ENCODE assay signal across 8 mouse cellular contexts in genomic region chr4:156203413-156204131, GRCm38 (mm10). TPM values are rescaled to one million over a fixed set of nuclear protein-coding genes. Genes with fewer than 3 reads are reported as not detected.
DNase-seq lines count a peak whose midpoint lies in the region; ATAC-seq and TF ChIP-seq lines count a peak whose summit lies in the region.

No protein-coding gene starts in this region.

- H3K4me2 ChIP-seq in lung, embryonic 14.5 days: peak overlapping the region; percentile 96
- peak overlapping the region; percentile 97 for H3K4me2 ChIP-seq in heart, embryonic 14.5 days (ENCODE audit: low read length)
- peak overlapping the region; percentile 95 for H3K4me2 ChIP-seq in limb, embryonic 13.5 days (replicated peaks)
- H3K4me2 ChIP-seq in neural tube, embryonic 12.5 days (replicated peaks): peak overlapping the region; percentile 96

- peak overlapping the region; percentile 69 for H3K27ac ChIP-seq in lung, embryonic 14.5 days (ENCODE audit: low read depth)
- peak overlapping the region; percentile 54 to 84 for H3K27ac ChIP-seq in heart, embryonic 14.5 days (replicated peaks in 1 of 2; ENCODE audit: control insufficient read depth in 1 of 2, insufficient read depth in 1 of 2, low read depth in 2 of 2, low read length in 2 of 2)
- no peak overlapping the region; the same call in 1 of the 2 replicates for H3K27ac ChIP-seq in limb, embryonic 13.5 days
- no peak overlapping the region for H3K27ac ChIP-seq in neural tube, embryonic 12.5 days

- peak; percentile 57 for ATAC-seq in lung, embryonic 14.5 days (ENCODE audit: insufficient read depth)
- 0 out of 2 replicates have a peak, but pooled peaks have one; percentile 11 for ATAC-seq in heart, embryonic 14.5 days (ENCODE audit: insufficient number of reproducible peaks, insufficient read depth, low FRiP score, low read depth)
- ATAC-seq in limb, embryonic 13.5 days (ENCODE audit: low FRiP score, low read depth): peak; percentile 25
- peak; percentile 26 for ATAC-seq in neural tube, embryonic 12.5 days (ENCODE audit: low FRiP score, low read depth)

- H3K4me1 ChIP-seq in lung, embryonic 14.5 days (ENCODE audit: insufficient read depth): no peaks in the 10 kb centered on the region; the same call in 1 of the 2 replicates
- peaks cover 2 to 13% of the 10 kb centered on the region in 2 experiments; a peak in 3 of 4 replicates for H3K4me1 ChIP-seq in heart, embryonic 14.5 days (ENCODE audit: control insufficient read depth in 2 of 2, insufficient read depth in 2 of 2, low read length in 2 of 2)
- peaks cover 18% of the 10 kb centered on the region for H3K4me1 ChIP-seq in limb, embryonic 13.5 days
- H3K4me1 ChIP-seq in neural tube, embryonic 12.5 days: peaks cover 25% of the 10 kb centered on the region

- H3K4me3 ChIP-seq in lung, embryonic 14.5 days (ENCODE audit: low read depth, low read length): peak overlapping the region; percentile 56
- H3K4me3 ChIP-seq in heart, embryonic 14.5 days (ENCODE audit: control insufficient read depth in 1 of 2, insufficient read depth in 1 of 2, low read depth in 1 of 2, low read length in 2 of 2): peak overlapping the region; percentile 46 to 69
- peak overlapping the region; percentile 55 for H3K4me3 ChIP-seq in limb, embryonic 13.5 days
- peak overlapping the region; percentile 62 for H3K4me3 ChIP-seq in neural tube, embryonic 12.5 days

- H3K27me3 ChIP-seq in lung, embryonic 14.5 days (ENCODE audit: insufficient read depth, low read length): peaks cover 23% of the 10 kb centered on the region
- H3K27me3 ChIP-seq in heart, embryonic 14.5 days (ENCODE audit: control insufficient read depth, insufficient read depth, low read length): peaks cover 6% of the 10 kb centered on the region; the same call in 1 of the 2 replicates
- peaks cover 39% of the 10 kb centered on the region for H3K27me3 ChIP-seq in limb, embryonic 13.5 days
- peaks cover 4% of the 10 kb centered on the region for H3K27me3 ChIP-seq in neural tube, embryonic 12.5 days (replicated peaks)

- H3K9me3 ChIP-seq in lung, embryonic 14.5 days (ENCODE audit: low read depth, low read length): no peaks in the 10 kb centered on the region
- no peaks in the 10 kb centered on the region for H3K9me3 ChIP-seq in heart, embryonic 14.5 days (ENCODE audit: control insufficient read depth, low read length)
- no peaks in the 10 kb centered on the region for H3K9me3 ChIP-seq in limb, embryonic 13.5 days
- no peaks in the 10 kb centered on the region for H3K9me3 ChIP-seq in neural tube, embryonic 12.5 days

- peak overlapping the region; percentile 62 for H3K9ac ChIP-seq in lung, embryonic 14.5 days
- peak overlapping the region; percentile 82 for H3K9ac ChIP-seq in heart, embryonic 14.5 days (ENCODE audit: low read length)
- H3K9ac ChIP-seq in limb, embryonic 13.5 days: peak overlapping the region; percentile 71
- H3K9ac ChIP-seq in neural tube, embryonic 12.5 days: peak overlapping the region; percentile 73

- DNase-seq in lung, embryonic 14.5 days: peak; percentile 65
- DNase-seq in lung, postnatal 25 days (ENCODE audit: low spot score): no peak
- peak; percentile 52 for DNase-seq in cerebellum, adult 9-11 months
- no peak for DNase-seq in layer of hippocampus, postnatal 25 days (ENCODE audit: extremely low spot score in 1 of 2, low spot score in 1 of 2)
- no peak for DNase-seq in urinary bladder, postnatal 10 days (ENCODE audit: low spot score)

- H3K36me3 ChIP-seq in lung, embryonic 14.5 days (ENCODE audit: insufficient read depth): no peaks in the 10 kb centered on the region
- no peaks in the 10 kb centered on the region for H3K36me3 ChIP-seq in heart, embryonic 14.5 days (ENCODE audit: control insufficient read depth, insufficient read depth, low read length)
- no peaks in the 10 kb centered on the region for H3K36me3 ChIP-seq in limb, embryonic 13.5 days
- 0 out of 2 replicates have a peak, but pooled peaks cover 3% of the 10 kb centered on the region for H3K36me3 ChIP-seq in neural tube, embryonic 12.5 days

- no peak for TF ChIP-seq CTCF in lung, embryonic 14.5 days (IDR thresholded peaks at IDR 0.05; ENCODE audit: low read depth)

- WGBS in lung, embryonic 14.5 days: under 1% methylated on average over 49 of the region's 49 CpGs
- under 1% methylated on average over 49 of the region's 49 CpGs for WGBS in heart, embryonic 14.5 days
- under 1% methylated on average over 49 of the region's 49 CpGs for WGBS in limb, embryonic 13.5 days
- WGBS in neural tube, embryonic 12.5 days: under 1% methylated on average over 49 of the region's 49 CpGs

RNA-seq across cellular contexts. Expression of gene AW011738, which starts 0.5 kb away (rescaled TPM):
- polyA plus RNA-seq in lung, embryonic 14.5 days (2014; fragmentation: Nextera tagmentation; extraction: Ambion mirVana): 0.72 and 0.81 TPM in 2 replicates
- polyA plus RNA-seq in heart, embryonic 14.5 days (2014; fragmentation: Nextera tagmentation; extraction: Ambion mirVana): 0.84 and 1.4 TPM in 2 replicates
- polyA plus RNA-seq in limb, embryonic 13.5 days (2015; fragmentation: Nextera tagmentation; extraction: Ambion mirVana): 2.0 and 2.3 TPM in 2 replicates
- polyA plus RNA-seq in neural tube, embryonic 12.5 days (2016; fragmentation: Nextera tagmentation; extraction: Ambion mirVana): 6.8 and 7.0 TPM in 2 replicates
- 1 to 10 TPM; 5.4 to 6.9 TPM for total RNA-seq in layer of hippocampus, postnatal 25 days (2021)

RNA-seq across cellular contexts. Expression of gene Isg15, which starts 3.0 kb away (rescaled TPM):
- 0.43 TPM in 1 of 2 replicates, not detected in the other for polyA plus RNA-seq in lung, embryonic 14.5 days (2014; fragmentation: Nextera tagmentation; extraction: Ambion mirVana)
- 0.84 and 1.4 TPM in 2 replicates for polyA plus RNA-seq in heart, embryonic 14.5 days (2014; fragmentation: Nextera tagmentation; extraction: Ambion mirVana)
- polyA plus RNA-seq in limb, embryonic 13.5 days (2015; fragmentation: Nextera tagmentation; extraction: Ambion mirVana): 1.5 and 2.4 TPM in 2 replicates
- polyA plus RNA-seq in neural tube, embryonic 12.5 days (2016; fragmentation: Nextera tagmentation; extraction: Ambion mirVana): 0.89 and 1.6 TPM in 2 replicates
- total RNA-seq in layer of hippocampus, postnatal 25 days (2021): under 1 TPM in 1 of 2 experiments, not detected in 1; 0.49 TPM

RNA-seq across cellular contexts. Expression of gene Agrn, which starts 6.3 kb away (rescaled TPM):
- 81.9 and 84.0 TPM in 2 replicates for polyA plus RNA-seq in lung, embryonic 14.5 days (2014; fragmentation: Nextera tagmentation; extraction: Ambion mirVana)
- polyA plus RNA-seq in heart, embryonic 14.5 days (2014; fragmentation: Nextera tagmentation; extraction: Ambion mirVana): 44.1 and 47.0 TPM in 2 replicates
- polyA plus RNA-seq in limb, embryonic 13.5 days (2015; fragmentation: Nextera tagmentation; extraction: Ambion mirVana): 69.5 and 73.9 TPM in 2 replicates
- 149 and 165 TPM in 2 replicates for polyA plus RNA-seq in neural tube, embryonic 12.5 days (2016; fragmentation: Nextera tagmentation; extraction: Ambion mirVana)
- 100 to 1,000 TPM; 142 to 167 TPM for total RNA-seq in layer of hippocampus, postnatal 25 days (2021)

RNA-seq across cellular contexts. Expression of gene Perm1, which starts 12.1 kb away (rescaled TPM):
- 0.32 and 0.51 TPM in 2 replicates for polyA plus RNA-seq in lung, embryonic 14.5 days (2014; fragmentation: Nextera tagmentation; extraction: Ambion mirVana)
- polyA plus RNA-seq in heart, embryonic 14.5 days (2014; fragmentation: Nextera tagmentation; extraction: Ambion mirVana): 6.1 and 6.5 TPM in 2 replicates
- polyA plus RNA-seq in limb, embryonic 13.5 days (2015; fragmentation: Nextera tagmentation; extraction: Ambion mirVana): 0.59 and 0.66 TPM in 2 replicates
- 1.7 and 2.0 TPM in 2 replicates for polyA plus RNA-seq in neural tube, embryonic 12.5 days (2016; fragmentation: Nextera tagmentation; extraction: Ambion mirVana)
- under 1 TPM; 0.23 to 0.27 TPM for total RNA-seq in layer of hippocampus, postnatal 25 days (2021)

RNA-seq across cellular contexts. Expression of gene Plekhn1, which starts 31.1 kb away (rescaled TPM):
- polyA plus RNA-seq in lung, embryonic 14.5 days (2014; fragmentation: Nextera tagmentation; extraction: Ambion mirVana): 21.0 and 21.4 TPM in 2 replicates
- polyA plus RNA-seq in heart, embryonic 14.5 days (2014; fragmentation: Nextera tagmentation; extraction: Ambion mirVana): 13.5 and 15.3 TPM in 2 replicates
- 24.6 and 24.9 TPM in 2 replicates for polyA plus RNA-seq in limb, embryonic 13.5 days (2015; fragmentation: Nextera tagmentation; extraction: Ambion mirVana)
- polyA plus RNA-seq in neural tube, embryonic 12.5 days (2016; fragmentation: Nextera tagmentation; extraction: Ambion mirVana): 27.3 and 29.0 TPM in 2 replicates
- total RNA-seq in layer of hippocampus, postnatal 25 days (2021): 10 to 100 TPM; 37.9 to 45.9 TPM

Comparison
In these comparisons a context has a peak if more than half of its experiments do, and no peak if none do; other contexts are left out.
1. DNase-seq: peak in lung, embryonic 14.5 days (single experiment) and cerebellum, adult 9-11 months (single experiment); none in lung, postnatal 25 days (single experiment), layer of hippocampus, postnatal 25 days (0 of 2) and urinary bladder, postnatal 10 days (single experiment).
2. H3K27ac ChIP-seq: peak in lung, embryonic 14.5 days (single experiment) and heart, embryonic 14.5 days (2 of 2); none in limb, embryonic 13.5 days (single experiment) and neural tube, embryonic 12.5 days (single experiment).
3. Peak in every context shown above with its lines, with median percentiles within 50 percentile points of each other: ATAC-seq, H3K4me2 ChIP-seq, H3K4me3 ChIP-seq and H3K9ac ChIP-seq.